Mouse (Mus musculus): ENCODE results near the gene Yju2. TPM values are rescaled to one million over a fixed set of nuclear protein-coding genes. Genes with fewer than 3 reads are reported as not detected.

Gene Yju2
- total RNA-seq, 2 experiments from 2014 or later = 12.8 TPM

- intact Hi-C loops (cut with DNase I) = loop anchor here (5.0 kb wide), 1 partner anchor 292 kb away; no protein-coding TSS in a partner anchor
- DNase-seq = no peak
Observed at GRCm38 (mm10) chr17:55959946-55960740, 1.2 kb downstream of the Yju2 start.

- no peak for DNase-seq
- intact Hi-C loops (cut with DNase I) = no loop called here
Observed at GRCm38 (mm10) chr17:55960791-55961190, 1.9 kb downstream of the Yju2 start.

GRCm38 (mm10) chr17:55961631-55962030 is 2.7 kb downstream of the Yju2 start:
- no peak for DNase-seq
- intact Hi-C loops (cut with DNase I) = no loop called here

- DNase-seq = no peak
- intact Hi-C loops (cut with DNase I) = no loop called here
Observed at GRCm38 (mm10) chr17:55963171-55963570, 4.3 kb downstream of the Yju2 start.

GRCm38 (mm10) chr17:55964496-55964895 is 5.6 kb downstream of the Yju2 start:
- DNase-seq = no peak
- intact Hi-C loops (cut with DNase I) = no loop called here

GRCm38 (mm10) chr17:55964996-55965395 is 6.1 kb downstream of the Yju2 start:
- intact Hi-C loops (cut with DNase I) = no loop called here

GRCm38 (mm10) chr17:55967186-55967585 is 8.3 kb downstream of the Yju2 start:
- intact Hi-C loops (cut with DNase I) = no loop called here
- no peak for DNase-seq

More at GRCm38 (mm10) chr17:55964996-55965395, 6.1 kb downstream of the Yju2 start:
- DNase-seq = no peak

GRCm38 (mm10) chr17:55968210-55968609 is 9.3 kb downstream of the Yju2 start:
- intact Hi-C loops (cut with DNase I) = no loop called here

GRCm38 (mm10) chr17:55969560-55969959 is 10.7 kb downstream of the Yju2 start:
- intact Hi-C loops (cut with DNase I) = no loop called here
- peak; percentile 29 to 45 for DNase-seq

More at GRCm38 (mm10) chr17:55968210-55968609, 9.3 kb downstream of the Yju2 start:
- DNase-seq = peak; percentile 41 to 55

- DNase-seq = peak; percentile 47 to 54
- intact Hi-C loops (cut with DNase I) = no loop called here
Observed at GRCm38 (mm10) chr17:55969966-55970891, 11.3 kb downstream of the Yju2 start, which contains the start of gene Shd. Shd (plus strand) TSS chr17:55970467.

- intact Hi-C loops (cut with DNase I) = no loop called here
- DNase-seq = no peak
Observed at GRCm38 (mm10) chr17:55971453-55971852, 12.6 kb downstream of the Yju2 start.

- DNase-seq = peak; percentile 83 to 91
- intact Hi-C loops (cut with DNase I) = loop anchor here (1.0 kb wide), 1 partner anchor 34 kb away; no protein-coding TSS in a partner anchor
Observed at GRCm38 (mm10) chr17:55976255-55976862, 17.5 kb downstream of the Yju2 start.

- DNase-seq = no peak
- intact Hi-C loops (cut with DNase I) = no loop called here
Observed at GRCm38 (mm10) chr17:55977301-55977700, 18.4 kb downstream of the Yju2 start.

GRCm38 (mm10) chr17:55986030-55986961 is 27.4 kb downstream of the Yju2 start, which contains the start of gene Fsd1:
Fsd1 (plus strand) TSS chr17:55986509.
- DNase-seq = peak; percentile 43 to 68
- intact Hi-C loops (cut with DNase I) = no loop called here

GRCm38 (mm10) chr17:55990278-55990898 is 31.5 kb downstream of the Yju2 start:
- intact Hi-C loops (cut with DNase I) = no loop called here
- DNase-seq = no peak

- intact Hi-C loops (cut with DNase I) = no loop called here
- peak in 1 of 2 experiments; percentile 29 for DNase-seq
Observed at GRCm38 (mm10) chr17:55996007-55996406, 37.1 kb downstream of the Yju2 start.

- intact Hi-C loops (cut with DNase I) = no loop called here
- DNase-seq = no peak
Observed at GRCm38 (mm10) chr17:55999794-56000499, 41.0 kb downstream of the Yju2 start.

GRCm38 (mm10) chr17:56003000-56003399 is 44.1 kb downstream of the Yju2 start:
- no peak for DNase-seq
- intact Hi-C loops (cut with DNase I) = no loop called here

Data from heart, postnatal 10 days (tissue).